Mouse (Mus musculus) urinary bladder, postnatal 36 days (tissue): Measurements from ENCODE around the gene Lmbr1l.
"Not testable (repeated sequence)": the region's sequence is repeated elsewhere in the genome, so short reads cannot be mapped to it uniquely, and the experiment has no call there.

Experiments
- DNase-seq, 2 experiments: peaks; one replicate each; pipeline ENCODE4 v3.0.0; 2022; ENCODE audit warnings: low spot score in 2 of 2, mixed read lengths in 1 of 2

Lmbr1l gene

GRCm38 (mm10) chr15:98934217-98934839, 16.3 kb upstream of the Lmbr1l start, which contains the start of gene Tuba1b:
Tuba1b (minus strand) TSS chr15:98934565.
- DNase-seq, result peak; percentile 86 to 91

- DNase-seq, result peak; percentile 87 to 96
These were observed 15.8 kb upstream of the Lmbr1l start for GRCm38 (mm10) chr15:98933833-98934216.

- not testable (repeated sequence) for DNase-seq
These were observed 15.1 kb upstream of the Lmbr1l start for GRCm38 (mm10) chr15:98933004-98933671.

- DNase-seq, result no peak
These were observed 13.0 kb upstream of the Lmbr1l start for GRCm38 (mm10) chr15:98930998-98931397.

- DNase-seq, result no peak
These were observed 12.1 kb upstream of the Lmbr1l start for GRCm38 (mm10) chr15:98930017-98930734.

GRCm38 (mm10) chr15:98928598-98929240, 10.7 kb upstream of the Lmbr1l start:
- peak; percentile 62 to 72 for DNase-seq

GRCm38 (mm10) chr15:98927566-98927965, 9.5 kb upstream of the Lmbr1l start:
- DNase-seq, result no peak

GRCm38 (mm10) chr15:98924682-98925081, 6.7 kb upstream of the Lmbr1l start:
- no peak for DNase-seq

- DNase-seq, result no peak
These were observed 5.1 kb upstream of the Lmbr1l start for GRCm38 (mm10) chr15:98923031-98923537.

GRCm38 (mm10) chr15:98922581-98922980, 4.5 kb upstream of the Lmbr1l start:
- DNase-seq, result no peak

GRCm38 (mm10) chr15:98921510-98921909, 3.5 kb upstream of the Lmbr1l start:
- DNase-seq, result no peak

- not testable (repeated sequence) for DNase-seq
These were observed 466 bp upstream of the Lmbr1l start for GRCm38 (mm10) chr15:98918499-98918895.

- no peak for DNase-seq
These were observed 940 bp downstream of the Lmbr1l start for GRCm38 (mm10) chr15:98917091-98917490.

- no peak for DNase-seq
These were observed 2.0 kb downstream of the Lmbr1l start for GRCm38 (mm10) chr15:98916016-98916415.

- no peak for DNase-seq
These were observed 3.1 kb downstream of the Lmbr1l start for GRCm38 (mm10) chr15:98914903-98915302.

- no peak for DNase-seq
These were observed 13.3 kb downstream of the Lmbr1l start for GRCm38 (mm10) chr15:98904692-98905091.

GRCm38 (mm10) chr15:98902600-98902999, 15.4 kb downstream of the Lmbr1l start:
- no peak for DNase-seq

GRCm38 (mm10) chr15:98901530-98901929, 16.5 kb downstream of the Lmbr1l start:
- DNase-seq, result no peak

GRCm38 (mm10) chr15:98897928-98898800, 19.9 kb downstream of the Lmbr1l start, which contains the start of gene Dhh:
Dhh (minus strand) TSS chr15:98898540.
- DNase-seq, result no peak

GRCm38 (mm10) chr15:98897495-98897894, 20.5 kb downstream of the Lmbr1l start:
- no peak for DNase-seq
